Mouse (Mus musculus): Measurements from ENCODE around the gene Krtap17-1. TPM values are rescaled to one million over a fixed set of nuclear protein-coding genes. Genes with fewer than 3 reads are reported as not detected.

Gene Krtap17-1
- total RNA-seq, 2 experiments from 2014 or later: not detected

GRCm38 (mm10) chr11:99982731-99983130, 11.1 kb downstream of the Krtap17-1 start:
- no peak for ATAC-seq (replicated peaks; ENCODE audit: low FRiP score, low TSS enrichment, poor library complexity, severe bottlenecking)

DNA sequence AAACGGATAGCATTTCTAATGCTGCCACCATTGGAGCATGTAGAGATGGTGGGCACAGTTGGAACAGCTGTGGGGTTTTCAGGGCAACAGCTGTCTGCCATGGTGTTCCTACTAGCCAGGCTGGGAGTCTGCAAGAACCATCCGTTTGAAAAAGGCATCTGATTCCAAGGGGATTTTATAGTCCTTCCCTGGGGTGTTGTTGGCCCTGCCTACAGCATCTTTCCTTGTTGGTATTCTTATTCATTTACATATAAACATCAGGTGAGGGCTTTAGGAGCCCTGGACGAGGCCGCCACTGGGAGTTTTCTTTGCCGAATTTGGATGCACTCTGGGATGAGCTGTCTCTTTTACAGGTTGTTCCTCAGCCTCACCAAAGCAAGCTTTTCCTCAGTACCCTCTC, 14.8 kb downstream of the Krtap17-1 start, which contains the start of gene Krtap29-1:
Gene Krtap29-1, minus strand, starts transcription at position 101 of the 400 bp plus-strand sequence.
- ATAC-seq (replicated peaks; ENCODE audit: low FRiP score, low TSS enrichment, poor library complexity, severe bottlenecking): no peak

GRCm38 (mm10) chr11:99965961-99966360, 27.8 kb downstream of the Krtap17-1 start:
- ATAC-seq (replicated peaks; ENCODE audit: low FRiP score, low TSS enrichment, poor library complexity, severe bottlenecking): no peak

DNA sequence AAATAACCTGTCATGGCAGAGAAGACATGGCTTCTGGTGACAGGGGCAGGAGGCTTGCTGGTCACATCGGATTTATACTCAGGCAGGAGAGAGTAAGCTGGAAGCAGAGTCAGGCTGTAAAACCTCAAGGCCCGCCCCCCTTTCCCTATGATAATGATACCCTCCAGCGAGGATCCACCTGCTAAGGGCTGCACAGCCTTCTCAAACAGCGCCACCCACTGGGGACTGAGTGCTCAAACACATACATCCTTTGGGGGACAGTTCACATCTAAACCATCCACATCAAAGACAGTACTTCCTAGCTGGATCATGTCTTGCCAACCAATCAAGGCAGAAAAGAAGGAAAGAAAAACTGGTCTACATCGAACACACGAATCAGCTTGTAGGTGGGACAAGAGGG, 29.6 kb downstream of the Krtap17-1 start:
- ATAC-seq (replicated peaks; ENCODE audit: low FRiP score, low TSS enrichment, poor library complexity, severe bottlenecking): no peak

DNA sequence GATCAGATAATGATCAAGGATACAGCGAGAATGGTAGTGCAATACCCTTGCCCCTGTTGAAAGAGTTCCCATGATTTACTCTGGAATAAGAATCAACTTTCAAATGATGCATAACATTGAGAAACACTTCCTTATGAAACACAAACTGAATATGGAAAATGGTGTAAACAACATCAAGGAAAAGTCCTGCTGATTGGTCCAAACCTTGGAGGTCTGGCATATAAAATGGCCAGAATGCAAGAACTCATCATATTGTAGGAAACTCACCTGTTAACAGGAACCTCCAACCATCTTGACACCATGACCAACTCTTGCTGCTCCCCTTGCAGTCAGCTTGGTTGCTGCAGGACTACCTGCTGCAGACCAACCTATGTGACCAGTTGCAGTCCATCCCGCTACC, 45.6 kb downstream of the Krtap17-1 start, which contains the start of gene Krtap9-5:
Gene Krtap9-5, plus strand, starts transcription at position 301 of the 400 bp plus-strand sequence.
- no peak for ATAC-seq (replicated peaks; ENCODE audit: low FRiP score, low TSS enrichment, poor library complexity, severe bottlenecking)

Other genes starting within 250 kb of the Krtap17-1 start
Only the 30 nearest of the 32 such genes appear.
- not detected in 2 replicates for gene Krtap4-8, start 213.3 kb downstream of the Krtap17-1 start, total RNA-seq (2014; fragmentation: Nextera tagmentation)
- not detected in 2 replicates for gene Krtap4-8, start 213.3 kb downstream of the Krtap17-1 start, total RNA-seq (2017)
- not detected in 2 replicates for gene Krtap4-9, start 208.8 kb downstream of the Krtap17-1 start, total RNA-seq (2014; fragmentation: Nextera tagmentation)
- gene Krtap4-9, start 208.8 kb downstream of the Krtap17-1 start, total RNA-seq (2017): not detected in 2 replicates
- not detected in 2 replicates for gene Gm11596, start 200.5 kb downstream of the Krtap17-1 start, total RNA-seq (2014; fragmentation: Nextera tagmentation)
- not detected in 2 replicates for gene Gm11596, start 200.5 kb downstream of the Krtap17-1 start, total RNA-seq (2017)
- gene Gm11569, start 195.1 kb downstream of the Krtap17-1 start, total RNA-seq (2014; fragmentation: Nextera tagmentation): not detected in 2 replicates
- gene Gm11569, start 195.1 kb downstream of the Krtap17-1 start, total RNA-seq (2017): not detected in 2 replicates
- not detected in 2 replicates for gene Gm11554, start 189.5 kb downstream of the Krtap17-1 start, total RNA-seq (2014; fragmentation: Nextera tagmentation)
- gene Gm11554, start 189.5 kb downstream of the Krtap17-1 start, total RNA-seq (2017): not detected in 2 replicates
- not detected in 2 replicates for gene Krtap4-13, start 184.1 kb downstream of the Krtap17-1 start, total RNA-seq (2014; fragmentation: Nextera tagmentation)
- not detected in 2 replicates for gene Krtap4-13, start 184.1 kb downstream of the Krtap17-1 start, total RNA-seq (2017)
- gene Gm11564, start 178.3 kb downstream of the Krtap17-1 start, total RNA-seq (2014; fragmentation: Nextera tagmentation): not detected in 2 replicates
- not detected in 2 replicates for gene Gm11564, start 178.3 kb downstream of the Krtap17-1 start, total RNA-seq (2017)
- not detected in 2 replicates for gene 2300003K06Rik, start 155.9 kb downstream of the Krtap17-1 start, total RNA-seq (2014; fragmentation: Nextera tagmentation)
- not detected in 2 replicates for gene 2300003K06Rik, start 155.9 kb downstream of the Krtap17-1 start, total RNA-seq (2017)
- not detected in 2 replicates for gene Krtap4-16, start 142.4 kb downstream of the Krtap17-1 start, total RNA-seq (2014; fragmentation: Nextera tagmentation)
- not detected in 2 replicates for gene Krtap4-16, start 142.4 kb downstream of the Krtap17-1 start, total RNA-seq (2017)
- not detected in 2 replicates for gene Gm11568, start 136.1 kb downstream of the Krtap17-1 start, total RNA-seq (2014; fragmentation: Nextera tagmentation)
- gene Gm11568, start 136.1 kb downstream of the Krtap17-1 start, total RNA-seq (2017): not detected in 2 replicates
- gene Gm11559, start 129.5 kb downstream of the Krtap17-1 start, total RNA-seq (2014; fragmentation: Nextera tagmentation): not detected in 2 replicates
- gene Gm11559, start 129.5 kb downstream of the Krtap17-1 start, total RNA-seq (2017): not detected in 2 replicates
- gene Krtap9-1, start 120.6 kb downstream of the Krtap17-1 start, total RNA-seq (2014; fragmentation: Nextera tagmentation): not detected in 2 replicates
- gene Krtap9-1, start 120.6 kb downstream of the Krtap17-1 start, total RNA-seq (2017): not detected in 2 replicates
- gene Gm11567, start 114.8 kb downstream of the Krtap17-1 start, total RNA-seq (2014; fragmentation: Nextera tagmentation): not detected in 2 replicates
- gene Gm11567, start 114.8 kb downstream of the Krtap17-1 start, total RNA-seq (2017): not detected in 2 replicates
- gene Krtap31-1, start 86.1 kb downstream of the Krtap17-1 start, total RNA-seq (2014; fragmentation: Nextera tagmentation): not detected in 2 replicates
- not detected in 2 replicates for gene Krtap31-1, start 86.1 kb downstream of the Krtap17-1 start, total RNA-seq (2017)
- not detected in 2 replicates for gene Gm11565, start 79.2 kb downstream of the Krtap17-1 start, total RNA-seq (2014; fragmentation: Nextera tagmentation)
- not detected in 2 replicates for gene Gm11565, start 79.2 kb downstream of the Krtap17-1 start, total RNA-seq (2017)
- gene Krtap31-2, start 57.7 kb downstream of the Krtap17-1 start, total RNA-seq (2014; fragmentation: Nextera tagmentation): not detected in 2 replicates
- gene Krtap31-2, start 57.7 kb downstream of the Krtap17-1 start, total RNA-seq (2017): not detected in 2 replicates
- gene Krtap9-5, start 45.5 kb downstream of the Krtap17-1 start, total RNA-seq (2014; fragmentation: Nextera tagmentation): not detected in 2 replicates
- not detected in 2 replicates for gene Krtap9-5, start 45.5 kb downstream of the Krtap17-1 start, total RNA-seq (2017)
- gene Krtap29-1, start 14.9 kb downstream of the Krtap17-1 start, total RNA-seq (2014; fragmentation: Nextera tagmentation): not detected in 2 replicates
- gene Krtap29-1, start 14.9 kb downstream of the Krtap17-1 start, total RNA-seq (2017): not detected in 2 replicates
- gene Krtap16-1, start 7.4 kb downstream of the Krtap17-1 start, total RNA-seq (2014; fragmentation: Nextera tagmentation): not detected in 2 replicates
- not detected in 2 replicates for gene Krtap16-1, start 7.4 kb downstream of the Krtap17-1 start, total RNA-seq (2017)
- gene Krt33a, start 22.2 kb upstream of the Krtap17-1 start, total RNA-seq (2014; fragmentation: Nextera tagmentation): not detected in 2 replicates
- not detected in 2 replicates for gene Krt33a, start 22.2 kb upstream of the Krtap17-1 start, total RNA-seq (2017)
- not detected in 2 replicates for gene Krt33b, start 35.9 kb upstream of the Krtap17-1 start, total RNA-seq (2014; fragmentation: Nextera tagmentation)
- not detected in 2 replicates for gene Krt33b, start 35.9 kb upstream of the Krtap17-1 start, total RNA-seq (2017)
- not detected in 2 replicates for gene Krt34, start 47.6 kb upstream of the Krtap17-1 start, total RNA-seq (2014; fragmentation: Nextera tagmentation)
- not detected in 2 replicates for gene Krt34, start 47.6 kb upstream of the Krtap17-1 start, total RNA-seq (2017)
- not detected in 2 replicates for gene Krt31, start 56.6 kb upstream of the Krtap17-1 start, total RNA-seq (2014; fragmentation: Nextera tagmentation)
- gene Krt31, start 56.6 kb upstream of the Krtap17-1 start, total RNA-seq (2017): not detected in 2 replicates
- not detected in 2 replicates for gene Krt32, start 94.2 kb upstream of the Krtap17-1 start, total RNA-seq (2014; fragmentation: Nextera tagmentation)
- not detected in 2 replicates for gene Krt32, start 94.2 kb upstream of the Krtap17-1 start, total RNA-seq (2017)
- not detected in 2 replicates for gene Krt35, start 102.2 kb upstream of the Krtap17-1 start, total RNA-seq (2014; fragmentation: Nextera tagmentation)
- not detected in 2 replicates for gene Krt35, start 102.2 kb upstream of the Krtap17-1 start, total RNA-seq (2017)
- not detected in 2 replicates for gene Krt36, start 111.6 kb upstream of the Krtap17-1 start, total RNA-seq (2014; fragmentation: Nextera tagmentation)
- not detected in 2 replicates for gene Krt36, start 111.6 kb upstream of the Krtap17-1 start, total RNA-seq (2017)
- not detected in 2 replicates for gene Krt13, start 127.6 kb upstream of the Krtap17-1 start, total RNA-seq (2014; fragmentation: Nextera tagmentation)
- not detected in 2 replicates for gene Krt13, start 127.6 kb upstream of the Krtap17-1 start, total RNA-seq (2017)
- gene Krt15, start 141.9 kb upstream of the Krtap17-1 start, total RNA-seq (2014; fragmentation: Nextera tagmentation): not detected in 2 replicates
- not detected in 2 replicates for gene Krt15, start 141.9 kb upstream of the Krtap17-1 start, total RNA-seq (2017)
- gene Krt19, start 154.7 kb upstream of the Krtap17-1 start, total RNA-seq (2014; fragmentation: Nextera tagmentation): not detected in 2 replicates
- gene Krt19, start 154.7 kb upstream of the Krtap17-1 start, total RNA-seq (2017): not detected in 2 replicates
- gene Krt9, start 199.3 kb upstream of the Krtap17-1 start, total RNA-seq (2014; fragmentation: Nextera tagmentation): not detected in 2 replicates
- gene Krt9, start 199.3 kb upstream of the Krtap17-1 start, total RNA-seq (2017): not detected in 2 replicates

All from megakaryocyte-erythroid progenitor cell, adult 5-6 weeks (primary cell).